Mouse (Mus musculus): Measurements from ENCODE around the gene Clec12a.

DNA sequence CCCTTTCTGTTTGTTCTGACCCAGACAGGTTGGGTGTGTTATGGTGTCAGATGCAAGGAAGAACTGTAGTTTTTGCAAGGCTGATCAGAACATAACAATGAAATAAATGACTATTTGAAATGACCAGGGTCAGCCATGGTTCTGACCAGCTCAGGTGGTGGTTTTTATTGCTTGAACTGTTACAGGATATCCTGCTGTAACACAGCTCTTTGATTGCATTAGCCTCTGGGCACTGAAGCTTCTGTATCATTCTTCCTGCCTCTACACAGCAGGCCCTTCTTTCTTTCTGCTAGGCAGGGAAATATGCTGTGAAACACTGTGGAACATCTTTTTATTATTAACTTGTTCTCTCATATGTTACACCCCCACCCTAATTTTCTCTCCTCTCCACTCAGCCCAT is 13.9 kb downstream of the Clec12a start:
- TF ChIP-seq CTCF (IDR thresholded peaks at IDR 0.05; ENCODE audit: insufficient read depth, low read depth, low read length) (no peak), POLR2A (IDR thresholded peaks at IDR 0.05; ENCODE audit: insufficient read depth, low read depth, low read length) (no peak)
